Mouse (Mus musculus) liver, embryonic 13.5 days (tissue): Measurements from ENCODE around the gene Alyref2. TPM values are rescaled to one million over a fixed set of nuclear protein-coding genes. Genes with fewer than 3 reads are reported as not detected.

ENCODE experiments used
- ATAC-seq: fragments of 200-750 bp; cut with Nextera tagmentation; 2 replicates; pipeline ENCODE4 v1.8.0; 2017; ENCODE audit warnings: low read depth, mild to moderate bottlenecking, moderate number of reproducible peaks, moderate library complexity
- DNase-seq: peaks from one replicate; pipeline ENCODE4 v3.0.0; 2022
- H3K27ac ChIP-seq: fragments of 300-500 bp; sonication (generic); 2 replicates; pipeline ENCODE4 v1.5.1; 2015; ENCODE audit warnings: moderate library complexity, mild to moderate bottlenecking, inconsistent platforms
- H3K27me3 ChIP-seq: fragments of 300-500 bp; sonication (generic); 2 replicates; pipeline ENCODE4 v1.6.1; 2015; ENCODE audit warnings: mild to moderate bottlenecking, inconsistent platforms
- H3K36me3 ChIP-seq: fragments of 300-500 bp; sonication (generic); 2 replicates; pipeline ENCODE4 v1.6.1; 2015; ENCODE audit warnings: mild to moderate bottlenecking, inconsistent platforms
- H3K4me1 ChIP-seq: fragments of 300-500 bp; sonication (generic); replicated peaks from 2 replicates; pipeline ENCODE4 v1.6.1; 2015; ENCODE audit warnings: inconsistent platforms
- H3K4me2 ChIP-seq: fragments of 300-500 bp; sonication (generic); 2 replicates; pipeline ENCODE4 v1.6.1; 2015; ENCODE audit warnings: inconsistent platforms, mild to moderate bottlenecking, moderate library complexity
- H3K4me3 ChIP-seq: fragments of 300-500 bp; sonication (generic); replicated peaks from 2 replicates; pipeline ENCODE4 v1.5.1; 2015; ENCODE audit warnings: mild to moderate bottlenecking, inconsistent platforms
- H3K9ac ChIP-seq: fragments of 300-500 bp; sonication (generic); 2 replicates; pipeline ENCODE4 v1.6.1; 2015; ENCODE audit warnings: mild to moderate bottlenecking, inconsistent platforms
- H3K9me3 ChIP-seq: fragments of 300-500 bp; sonication (generic); replicated peaks from 2 replicates; pipeline ENCODE4 v1.6.1; 2016; ENCODE audit warnings: inconsistent platforms
- WGBS: fragments of 180-500 bp; shearing (Covaris S2); methylation state at CpG from one replicate; pipeline ENCODE4 v1.1.7; 2015; ENCODE audit not compliant: insufficient replicate concordance; 5-methylcytosine and 5-hydroxymethylcytosine counted together
- polyA plus RNA-seq: library from polyadenylated mRNA; unstranded; fragments of >200 nt; fragmentation: Nextera tagmentation; extraction: Ambion mirVana; gene quantifications from 2 replicates; pipeline ENCODE4 v1.2.1, GENCODE M21; 2015

Gene Alyref2
- polyA plus RNA-seq = 3.5 and 3.7 TPM in 2 replicates

- WGBS = under 1% methylated on average over 19 of the region's 19 CpGs
Measured at GRCm38 (mm10) chr1:171503250-171503591, at the start of gene Alyref2. TSS of gene Alyref2 (plus strand) at chr1:171503478.

GRCm38 (mm10) chr1:171454926-171455325 is 48.4 kb upstream of the Alyref2 start:
- Histone ChIP-seq H3K27me3 (no peaks in the 10 kb centered on the region), H3K27ac (no peak overlapping the region), H3K36me3 (no peaks in the 10 kb centered on the region), H3K4me2 (no peak overlapping the region), H3K4me3 (no peak overlapping the region), H3K9ac (no peak overlapping the region), H3K9me3 (no peaks in the 10 kb centered on the region), H3K4me1 (peaks cover 7% of the 10 kb centered on the region)
- WGBS = 65% methylated on average over 6 of the region's 6 CpGs
- no peak for ATAC-seq
- no peak for DNase-seq

More at GRCm38 (mm10) chr1:171503250-171503591, at the start of gene Alyref2:
- no peaks in the 10 kb centered on the region for H3K27me3 ChIP-seq
- no peaks in the 10 kb centered on the region for H3K9me3 ChIP-seq
- peak within 1 kb of the TSS; percentile 73 for H3K9ac ChIP-seq
- peak within 1 kb of the TSS; percentile 68 for H3K4me3 ChIP-seq
- peak within 1 kb of the TSS; percentile 94 for H3K4me2 ChIP-seq
- H3K4me1 ChIP-seq = peaks cover 24% of the 10 kb centered on the region
- no peaks in the 10 kb centered on the region for H3K36me3 ChIP-seq
- DNase-seq (peak; percentile 75), ATAC-seq (peak; percentile 75)
- peak within 1 kb of the TSS; percentile 83 for H3K27ac ChIP-seq

DNA sequence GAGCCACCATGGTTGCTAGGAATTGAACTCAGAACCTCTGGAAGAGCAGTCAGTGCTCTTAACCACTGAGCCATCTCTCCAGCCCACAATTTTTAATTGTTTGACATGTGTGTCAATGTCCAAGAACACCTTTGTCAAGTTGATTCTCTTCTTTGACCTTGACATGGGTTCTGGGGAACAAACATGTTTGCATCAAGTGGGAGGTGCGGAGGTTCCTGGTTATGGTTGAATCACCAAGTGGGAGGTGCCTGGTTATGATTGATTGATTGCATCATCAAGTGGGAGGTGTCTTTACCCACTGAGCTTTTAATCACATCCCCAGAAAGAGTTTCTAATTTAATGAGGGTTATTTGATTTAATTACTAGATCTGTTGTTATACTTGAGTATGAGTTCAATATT is 45.7 kb upstream of the Alyref2 start:
- Histone ChIP-seq H3K4me3 (no peak overlapping the region), H3K9ac (no peak overlapping the region), H3K27me3 (no peaks in the 10 kb centered on the region), H3K4me1 (peaks cover 4% of the 10 kb centered on the region), H3K9me3 (no peaks in the 10 kb centered on the region), H3K36me3 (peaks cover 19% of the 10 kb centered on the region), H3K27ac (no peak overlapping the region), H3K4me2 (no peak overlapping the region)
- ATAC-seq = no peak
- DNase-seq = no peak
- WGBS = 80% methylated on average over 1 of the region's 1 CpGs

DNA sequence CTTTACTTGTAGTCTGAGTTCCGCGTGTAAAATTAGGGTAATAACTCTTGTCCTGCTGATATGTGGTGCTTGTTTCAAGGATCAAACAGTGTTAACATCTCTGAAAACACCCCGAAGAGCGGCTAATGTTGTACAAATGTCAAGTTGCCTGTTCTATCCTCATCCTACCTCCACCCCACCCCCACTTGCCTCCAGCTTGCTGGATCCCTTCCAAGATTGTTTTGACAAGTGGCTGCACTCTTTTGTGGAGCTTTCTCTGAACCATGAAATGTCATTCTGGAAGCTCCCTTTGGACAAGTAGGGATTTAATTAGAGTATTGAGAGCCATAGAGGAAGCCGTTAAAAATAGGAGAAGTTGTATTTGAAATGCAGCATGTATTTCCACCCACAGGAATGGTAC is 43.5 kb upstream of the Alyref2 start:
- WGBS = 76% methylated on average over 5 of the region's 5 CpGs

GRCm38 (mm10) chr1:171460551-171461503 is 42.5 kb upstream of the Alyref2 start:
- Histone ChIP-seq H3K9me3 (no peaks in the 10 kb centered on the region), H3K27ac (no peak overlapping the region), H3K36me3 (peaks cover 30% of the 10 kb centered on the region), H3K4me3 (no peak overlapping the region), H3K27me3 (no peaks in the 10 kb centered on the region), H3K9ac (no peak overlapping the region), H3K4me2 (no peak overlapping the region), H3K4me1 (no peaks in the 10 kb centered on the region)
- DNase-seq (no peak), ATAC-seq (no peak)
- 83% methylated on average over 21 of the region's 22 CpGs for WGBS

More for the DNA sequence above, 43.5 kb upstream of the Alyref2 start:
- H3K9ac ChIP-seq = no peak overlapping the region
- ATAC-seq (no peak), DNase-seq (no peak)
- no peak overlapping the region for H3K4me3 ChIP-seq
- H3K9me3 ChIP-seq = no peaks in the 10 kb centered on the region
- H3K4me1 ChIP-seq = no peaks in the 10 kb centered on the region
- peaks cover 30% of the 10 kb centered on the region for H3K36me3 ChIP-seq
- no peak overlapping the region for H3K27ac ChIP-seq
- no peaks in the 10 kb centered on the region for H3K27me3 ChIP-seq
- H3K4me2 ChIP-seq = no peak overlapping the region

- 66% methylated on average over 3 of the region's 3 CpGs for WGBS
- H3K4me1 ChIP-seq = no peaks in the 10 kb centered on the region
- no peak overlapping the region for H3K4me3 ChIP-seq
- no peaks in the 10 kb centered on the region for H3K27me3 ChIP-seq
- no peak overlapping the region for H3K27ac ChIP-seq
- no peak overlapping the region for H3K9ac ChIP-seq
- H3K4me2 ChIP-seq = no peak overlapping the region
- no peaks in the 10 kb centered on the region for H3K9me3 ChIP-seq
- H3K36me3 ChIP-seq = peaks cover 30% of the 10 kb centered on the region
- no peak for DNase-seq
- no peak for ATAC-seq
Measured at GRCm38 (mm10) chr1:171463133-171463532, 40.1 kb upstream of the Alyref2 start.

GRCm38 (mm10) chr1:171465749-171466412 is 37.4 kb upstream of the Alyref2 start:
- ATAC-seq (no peak), DNase-seq (no peak)
- Histone ChIP-seq H3K27me3 (no peaks in the 10 kb centered on the region), H3K36me3 (peaks cover 26% of the 10 kb centered on the region), H3K4me3 (no peak overlapping the region), H3K27ac (no peak overlapping the region), H3K4me1 (no peaks in the 10 kb centered on the region), H3K9me3 (no peaks in the 10 kb centered on the region), H3K4me2 (no peak overlapping the region), H3K9ac (no peak overlapping the region)
- 57% methylated on average over 5 of the region's 5 CpGs for WGBS

DNA sequence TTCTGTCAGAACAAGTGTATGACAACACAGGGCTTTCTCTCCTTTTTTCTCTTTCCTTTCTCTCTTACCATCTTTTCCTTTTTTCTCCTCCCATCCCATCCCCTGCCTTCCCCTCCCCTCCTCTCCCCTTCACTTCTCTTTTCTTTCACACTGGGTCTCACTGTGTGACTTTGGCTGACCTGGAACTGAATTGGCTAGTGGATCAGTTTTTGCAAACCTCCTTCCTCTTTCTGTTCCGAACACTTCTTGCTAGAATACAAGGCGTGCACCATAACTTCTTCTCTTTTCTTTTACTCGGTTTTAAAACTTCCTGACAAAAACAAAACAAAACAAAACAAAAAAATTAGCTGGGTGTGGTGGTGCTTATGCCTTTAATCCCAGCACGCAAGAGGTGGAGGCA is 36.7 kb upstream of the Alyref2 start:
- Histone ChIP-seq H3K9me3 (no peaks in the 10 kb centered on the region), H3K4me2 (no peak overlapping the region), H3K9ac (no peak overlapping the region), H3K4me1 (no peaks in the 10 kb centered on the region), H3K4me3 (no peak overlapping the region), H3K36me3 (peaks cover 21% of the 10 kb centered on the region), H3K27me3 (no peaks in the 10 kb centered on the region), H3K27ac (no peak overlapping the region)
- ATAC-seq (no peak), DNase-seq (no peak)
- 38% methylated on average over 4 of the region's 4 CpGs for WGBS

DNA sequence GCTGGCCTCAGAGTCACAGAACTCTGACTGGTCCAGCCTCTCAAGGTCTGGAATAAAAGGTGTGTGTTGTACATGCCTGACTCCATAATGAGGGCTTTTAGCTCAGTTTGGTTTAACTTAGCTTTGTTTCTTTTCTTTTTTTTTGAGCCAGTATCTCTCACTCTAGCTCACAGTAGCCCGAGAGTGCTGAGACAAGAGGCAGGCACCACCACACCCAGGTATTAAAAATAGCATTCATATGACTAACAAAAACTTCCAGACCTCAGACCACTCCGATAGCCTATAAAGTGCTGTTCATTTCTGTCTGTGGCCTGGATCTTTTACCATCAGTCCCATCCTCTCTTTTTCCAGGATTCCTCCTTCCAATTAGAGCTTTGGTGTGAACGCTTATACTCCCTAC is 33.6 kb upstream of the Alyref2 start:
- DNase-seq (no peak), ATAC-seq (no peak)
- no peaks in the 10 kb centered on the region for H3K36me3 ChIP-seq
- no peak overlapping the region for H3K9ac ChIP-seq
- no peak overlapping the region for H3K27ac ChIP-seq
- H3K4me2 ChIP-seq = no peak overlapping the region
- no peaks in the 10 kb centered on the region for H3K27me3 ChIP-seq
- no peak overlapping the region for H3K4me3 ChIP-seq
- H3K9me3 ChIP-seq = no peaks in the 10 kb centered on the region
- 66% methylated on average over 3 of the region's 3 CpGs for WGBS
- no peaks in the 10 kb centered on the region for H3K4me1 ChIP-seq

DNA sequence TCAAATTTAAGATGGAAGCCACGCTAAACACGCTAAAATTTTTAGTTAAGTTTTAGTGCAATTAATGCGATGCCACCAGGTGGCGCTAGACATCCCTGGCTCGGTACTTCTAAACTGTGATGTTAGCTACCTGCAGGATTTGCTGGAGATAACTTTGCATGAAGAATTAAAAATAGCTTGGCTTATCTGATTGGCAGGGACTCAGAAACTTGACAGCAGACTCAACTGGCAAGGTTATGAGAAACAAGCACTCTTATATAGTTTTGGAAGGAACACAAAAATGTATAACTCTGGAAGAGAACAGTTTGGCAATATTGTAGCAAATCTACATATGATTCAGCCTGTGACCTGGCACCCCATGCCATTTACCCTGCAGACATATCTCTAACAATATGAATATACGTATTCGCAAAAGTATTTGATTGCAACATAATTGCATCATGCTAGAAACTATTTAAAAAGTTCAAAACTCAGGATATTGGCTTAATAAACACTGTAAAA is 32.9 kb upstream of the Alyref2 start:
- Histone ChIP-seq H3K4me3 (no peak overlapping the region), H3K27ac (no peak overlapping the region), H3K9ac (no peak overlapping the region), H3K36me3 (no peaks in the 10 kb centered on the region), H3K27me3 (no peaks in the 10 kb centered on the region), H3K4me2 (no peak overlapping the region), H3K9me3 (no peaks in the 10 kb centered on the region), H3K4me1 (no peaks in the 10 kb centered on the region)
- no peak for ATAC-seq
- DNase-seq = peak; percentile 11
- 19% methylated on average over 7 of the region's 7 CpGs for WGBS

- DNase-seq (no peak), ATAC-seq (no peak)
- Histone ChIP-seq H3K9me3 (no peaks in the 10 kb centered on the region), H3K36me3 (no peaks in the 10 kb centered on the region), H3K4me1 (no peaks in the 10 kb centered on the region), H3K27ac (no peak overlapping the region), H3K4me3 (no peak overlapping the region), H3K27me3 (no peaks in the 10 kb centered on the region), H3K9ac (no peak overlapping the region), H3K4me2 (no peak overlapping the region)
- WGBS = 35% methylated on average over 5 of the region's 5 CpGs
Measured at GRCm38 (mm10) chr1:171470896-171471295, 32.4 kb upstream of the Alyref2 start.
